Mouse (Mus musculus) hindbrain, embryonic 15.5 days (tissue): ENCODE data around the gene Cmip. TPM values are rescaled to one million over a fixed set of nuclear protein-coding genes. Genes with fewer than 3 reads are reported as not detected.
A peak's percentile ranks its signal among the peaks of the same experiment; 100 is the strongest.

Experiments used
- ATAC-seq: fragments of 200-750 bp; cut with Nextera tagmentation; 2 replicates; pipeline ENCODE4 v1.8.0; 2017; ENCODE audit warnings: low read depth, moderate number of reproducible peaks, moderate TSS enrichment; ENCODE audit not compliant: low FRiP score
- H3K27ac ChIP-seq: fragments of 300-500 bp; sonication (generic); replicated peaks from 2 replicates; pipeline ENCODE4 v1.5.1; 2015; ENCODE audit warnings: mild to moderate bottlenecking, inconsistent platforms
- H3K27me3 ChIP-seq: fragments of 300-500 bp; sonication (generic); 2 replicates; pipeline ENCODE4 v1.6.1; 2015; ENCODE audit warnings: control low read depth, inconsistent platforms
- H3K36me3 ChIP-seq: fragments of 300-500 bp; sonication (generic); 2 replicates; pipeline ENCODE4 v1.6.1; 2015; ENCODE audit warnings: control low read depth, inconsistent platforms
- H3K4me1 ChIP-seq: fragments of 300-500 bp; sonication (generic); replicated peaks from 2 replicates; pipeline ENCODE4 v1.6.1; 2015; ENCODE audit warnings: control low read depth, inconsistent platforms
- H3K4me2 ChIP-seq: fragments of 300-500 bp; sonication (generic); 2 replicates; pipeline ENCODE4 v1.6.1; 2015; ENCODE audit warnings: moderate library complexity, mild to moderate bottlenecking, inconsistent platforms
- H3K4me3 ChIP-seq: fragments of 300-500 bp; sonication (generic); 2 replicates; pipeline ENCODE4 v1.5.1; 2015; ENCODE audit warnings: mild to moderate bottlenecking, inconsistent platforms
- H3K9ac ChIP-seq: fragments of 300-500 bp; sonication (generic); 2 replicates; pipeline ENCODE4 v1.6.1; 2015; ENCODE audit warnings: inconsistent platforms
- H3K9me3 ChIP-seq: fragments of 300-500 bp; sonication (generic); 2 replicates; pipeline ENCODE4 v1.6.1; 2016; ENCODE audit warnings: control low read depth, inconsistent platforms
- WGBS: fragments of 180-500 bp; shearing (Covaris S2); methylation state at CpG from one replicate; pipeline ENCODE4 v1.1.7; 2015; 5-methylcytosine and 5-hydroxymethylcytosine counted together
- polyA plus RNA-seq: library from polyadenylated mRNA; unstranded; fragments of >200 nt; fragmentation: Nextera tagmentation; extraction: Ambion mirVana; gene quantifications from 2 replicates; pipeline ENCODE4 v1.2.1, GENCODE M21; 2015

Gene Cmip
- polyA plus RNA-seq, 1 experiment from 2014 or later = 203 TPM

- no peak overlapping the region for H3K4me2 ChIP-seq
- no peak overlapping the region for H3K27ac ChIP-seq
- H3K4me3 ChIP-seq = no peak overlapping the region
- H3K27me3 ChIP-seq = no peaks in the 10 kb centered on the region
- no peaks in the 10 kb centered on the region for H3K9me3 ChIP-seq
- WGBS = 77% methylated on average over 2 of the region's 2 CpGs
- no peak for ATAC-seq
- no peaks in the 10 kb centered on the region for H3K36me3 ChIP-seq
- H3K9ac ChIP-seq = no peak overlapping the region
- peaks cover 50% of the 10 kb centered on the region for H3K4me1 ChIP-seq
Measured at GRCm38 (mm10) chr8:117362438-117362726, 105.5 kb downstream of the Cmip start.

- Histone ChIP-seq H3K9me3 (no peaks in the 10 kb centered on the region), H3K4me2 (no peak overlapping the region), H3K36me3 (no peaks in the 10 kb centered on the region), H3K9ac (no peak overlapping the region), H3K4me1 (peaks cover 58% of the 10 kb centered on the region), H3K27ac (peak overlapping the region; percentile 8; the same call in 1 of the 2 replicates), H3K27me3 (no peaks in the 10 kb centered on the region), H3K4me3 (no peak overlapping the region)
- no peak for ATAC-seq
- WGBS = 74% methylated on average over 10 of the region's 10 CpGs
Measured at GRCm38 (mm10) chr8:117363291-117363690, 106.4 kb downstream of the Cmip start.

DNA sequence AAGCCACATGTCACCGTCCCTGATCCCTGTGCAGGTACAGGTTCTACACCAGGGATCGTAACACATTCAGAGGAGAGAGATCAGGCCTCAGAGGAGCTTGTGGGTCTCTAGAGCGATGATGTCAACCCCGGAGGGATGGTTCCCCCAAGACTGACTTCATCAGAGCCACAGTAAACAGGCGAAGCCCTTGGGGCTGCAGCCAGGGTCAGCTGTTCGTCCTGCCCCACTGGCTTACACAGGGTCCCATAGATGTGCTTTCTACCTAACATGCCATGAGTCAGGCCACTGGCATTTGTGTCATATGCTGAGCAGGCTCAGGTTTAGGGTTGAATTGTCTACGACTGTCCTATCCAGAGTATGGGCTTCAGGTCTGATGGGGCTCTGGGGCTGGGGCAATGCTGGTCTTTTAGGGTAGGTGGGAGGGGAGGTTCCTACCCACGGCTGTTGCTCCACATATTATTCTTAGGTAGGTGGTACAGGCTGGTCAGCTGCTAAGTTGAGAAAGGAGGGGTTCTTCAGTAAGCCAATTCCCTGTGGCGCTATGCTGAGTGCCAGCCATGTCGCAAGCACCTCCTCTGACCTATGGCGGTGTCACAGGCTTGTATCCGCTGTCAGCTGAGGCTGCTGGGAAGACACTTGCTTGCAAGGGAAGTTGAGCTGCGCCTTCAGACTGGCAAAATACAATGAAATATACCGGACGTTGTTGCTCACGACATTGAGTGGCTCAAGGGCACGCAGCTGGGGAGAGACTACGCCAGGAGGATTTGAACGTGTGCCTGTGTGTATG, 107.7 kb downstream of the Cmip start:
- no peaks in the 10 kb centered on the region for H3K9me3 ChIP-seq
- H3K4me2 ChIP-seq = no peak overlapping the region
- H3K9ac ChIP-seq = no peak overlapping the region
- H3K27me3 ChIP-seq = no peaks in the 10 kb centered on the region
- ATAC-seq = no peak
- H3K36me3 ChIP-seq = no peaks in the 10 kb centered on the region
- WGBS = 87% methylated on average over 19 of the region's 19 CpGs
- no peak overlapping the region for H3K4me3 ChIP-seq
- 0 out of 2 replicates have a peak overlapping the region, but pooled peaks have one; percentile 27 for H3K27ac ChIP-seq
- peaks cover 71% of the 10 kb centered on the region for H3K4me1 ChIP-seq

DNA sequence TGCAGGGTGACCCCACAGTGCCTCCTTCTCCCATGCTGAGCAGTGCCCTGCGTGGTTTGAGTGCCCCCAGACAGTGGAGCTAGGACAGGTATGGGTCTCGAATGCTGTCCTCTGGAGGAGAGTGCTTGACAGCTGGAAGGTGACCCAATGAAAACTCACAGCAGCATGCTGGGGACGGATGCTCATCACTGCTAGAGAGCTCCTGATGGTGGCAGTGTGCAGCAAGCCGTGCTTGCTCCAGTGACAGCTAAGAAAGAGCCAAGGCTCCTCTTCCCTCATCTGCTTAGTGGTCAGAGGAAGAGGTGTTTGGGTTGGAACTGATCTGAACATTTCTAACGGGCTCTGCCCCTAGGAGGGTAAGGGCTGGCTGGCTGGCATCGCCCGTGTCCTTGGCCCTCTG, 109.6 kb downstream of the Cmip start:
- Histone ChIP-seq H3K27me3 (no peaks in the 10 kb centered on the region), H3K9ac (no peak overlapping the region), H3K27ac (peak overlapping the region; percentile 45; the same call in 1 of the 2 replicates), H3K4me2 (no peak overlapping the region), H3K4me1 (peaks cover 83% of the 10 kb centered on the region), H3K4me3 (no peak overlapping the region), H3K9me3 (no peaks in the 10 kb centered on the region), H3K36me3 (no peaks in the 10 kb centered on the region)
- WGBS = 56% methylated on average over 7 of the region's 7 CpGs
- ATAC-seq = no peak

GRCm38 (mm10) chr8:117367441-117367840, 110.6 kb downstream of the Cmip start:
- H3K36me3 ChIP-seq = no peaks in the 10 kb centered on the region
- no peaks in the 10 kb centered on the region for H3K27me3 ChIP-seq
- H3K4me1 ChIP-seq = peaks cover 91% of the 10 kb centered on the region
- no peak overlapping the region for H3K4me3 ChIP-seq
- no peaks in the 10 kb centered on the region for H3K9me3 ChIP-seq
- WGBS = 73% methylated on average over 8 of the region's 8 CpGs
- H3K27ac ChIP-seq = no peak overlapping the region
- no peak overlapping the region for H3K4me2 ChIP-seq
- no peak for ATAC-seq
- no peak overlapping the region for H3K9ac ChIP-seq

GRCm38 (mm10) chr8:117368781-117369180, 111.9 kb downstream of the Cmip start:
- no peaks in the 10 kb centered on the region for H3K36me3 ChIP-seq
- no peaks in the 10 kb centered on the region for H3K9me3 ChIP-seq
- no peaks in the 10 kb centered on the region for H3K27me3 ChIP-seq
- H3K4me1 ChIP-seq = peaks cover 87% of the 10 kb centered on the region
- ATAC-seq = no peak
- no peak overlapping the region for H3K4me3 ChIP-seq
- 70% methylated on average over 8 of the region's 8 CpGs for WGBS
- H3K27ac ChIP-seq = no peak overlapping the region
- no peak overlapping the region for H3K4me2 ChIP-seq
- H3K9ac ChIP-seq = no peak overlapping the region

DNA sequence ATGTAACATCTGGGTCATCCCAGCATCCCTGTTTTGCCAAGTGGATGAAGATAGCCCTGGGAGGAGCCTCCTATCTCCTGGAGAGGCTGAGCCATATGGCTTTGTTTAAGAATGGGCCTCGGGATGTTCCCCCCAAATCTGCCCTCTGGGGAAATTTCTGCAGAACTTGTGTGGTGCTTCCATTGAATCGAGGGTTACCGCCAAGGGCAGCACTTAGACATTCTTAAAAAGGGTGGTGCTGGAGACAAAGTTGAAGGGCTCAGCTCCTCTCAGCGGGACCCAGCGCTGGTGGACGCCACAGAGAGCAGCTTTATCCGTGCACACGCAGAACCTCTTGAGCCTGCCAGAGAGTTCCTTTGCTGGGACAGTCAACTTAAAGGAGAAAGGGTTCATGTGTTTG, 113.1 kb downstream of the Cmip start:
- 78% methylated on average over 8 of the region's 8 CpGs for WGBS
- no peak overlapping the region for H3K4me2 ChIP-seq
- no peaks in the 10 kb centered on the region for H3K27me3 ChIP-seq
- no peak overlapping the region for H3K9ac ChIP-seq
- no peaks in the 10 kb centered on the region for H3K9me3 ChIP-seq
- no peak for ATAC-seq
- H3K4me3 ChIP-seq = no peak overlapping the region
- H3K36me3 ChIP-seq = no peaks in the 10 kb centered on the region
- H3K27ac ChIP-seq = no peak overlapping the region
- H3K4me1 ChIP-seq = peaks cover 80% of the 10 kb centered on the region

GRCm38 (mm10) chr8:117371189-117371588, 114.3 kb downstream of the Cmip start:
- Histone ChIP-seq H3K4me1 (peaks cover 73% of the 10 kb centered on the region), H3K4me2 (no peak overlapping the region), H3K9me3 (no peaks in the 10 kb centered on the region), H3K4me3 (no peak overlapping the region), H3K9ac (no peak overlapping the region), H3K36me3 (no peaks in the 10 kb centered on the region), H3K27ac (no peak overlapping the region), H3K27me3 (no peaks in the 10 kb centered on the region)
- peak; percentile 32; the same call in 1 of the 2 replicates for ATAC-seq
- WGBS = 61% methylated on average over 7 of the region's 7 CpGs

GRCm38 (mm10) chr8:117372070-117372469, 115.2 kb downstream of the Cmip start:
- peak overlapping the region; percentile 52 for H3K27ac ChIP-seq
- 50% methylated on average over 12 of the region's 12 CpGs for WGBS
- no peak overlapping the region for H3K4me3 ChIP-seq
- ATAC-seq = peak; percentile 16; the same call in 1 of the 2 replicates
- H3K9me3 ChIP-seq = no peaks in the 10 kb centered on the region
- H3K4me2 ChIP-seq = no peak overlapping the region
- peaks cover 71% of the 10 kb centered on the region for H3K4me1 ChIP-seq
- H3K36me3 ChIP-seq = no peaks in the 10 kb centered on the region
- no peaks in the 10 kb centered on the region for H3K27me3 ChIP-seq
- H3K9ac ChIP-seq = no peak overlapping the region

- no peak overlapping the region for H3K4me2 ChIP-seq
- H3K9ac ChIP-seq = no peak overlapping the region
- H3K9me3 ChIP-seq = no peaks in the 10 kb centered on the region
- no peaks in the 10 kb centered on the region for H3K36me3 ChIP-seq
- H3K27me3 ChIP-seq = no peaks in the 10 kb centered on the region
- no peak overlapping the region for H3K4me3 ChIP-seq
- no peak for ATAC-seq
- peaks cover 64% of the 10 kb centered on the region for H3K4me1 ChIP-seq
- 60% methylated on average over 11 of the region's 11 CpGs for WGBS
- H3K27ac ChIP-seq = 0 out of 2 replicates have a peak overlapping the region, but pooled peaks have one; percentile 20
Measured at GRCm38 (mm10) chr8:117373001-117373428, 116.2 kb downstream of the Cmip start.

GRCm38 (mm10) chr8:117374087-117374486, 117.2 kb downstream of the Cmip start:
- H3K27me3 ChIP-seq = no peaks in the 10 kb centered on the region
- WGBS = 79% methylated on average over 3 of the region's 3 CpGs
- no peaks in the 10 kb centered on the region for H3K9me3 ChIP-seq
- H3K27ac ChIP-seq = no peak overlapping the region
- no peak for ATAC-seq
- no peak overlapping the region for H3K4me3 ChIP-seq
- H3K4me1 ChIP-seq = peaks cover 62% of the 10 kb centered on the region
- H3K36me3 ChIP-seq = no peaks in the 10 kb centered on the region
- no peak overlapping the region for H3K4me2 ChIP-seq
- H3K9ac ChIP-seq = no peak overlapping the region

DNA sequence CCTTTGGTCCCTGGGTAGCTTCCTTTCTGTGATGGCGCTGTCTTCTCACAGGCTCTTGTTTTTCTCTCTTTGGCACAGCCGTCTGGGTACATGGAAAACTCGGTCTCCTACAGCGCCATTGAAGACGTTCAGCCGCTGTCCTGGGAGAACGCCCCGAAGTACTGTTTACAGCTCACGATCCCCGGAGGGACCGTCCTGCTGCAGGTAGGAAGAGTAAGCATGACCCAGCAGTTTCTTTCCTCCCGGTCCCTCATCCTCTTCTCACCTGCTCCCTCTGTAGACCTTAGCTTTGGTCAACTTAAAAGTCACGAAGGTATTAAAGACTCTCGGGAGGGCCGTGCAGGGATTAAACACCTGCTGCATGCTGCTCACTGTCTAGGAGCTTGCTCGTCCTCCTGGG, 120.1 kb downstream of the Cmip start:
- Histone ChIP-seq H3K4me1 (peaks cover 58% of the 10 kb centered on the region), H3K9ac (no peak overlapping the region), H3K27me3 (no peaks in the 10 kb centered on the region), H3K9me3 (no peaks in the 10 kb centered on the region), H3K27ac (no peak overlapping the region), H3K4me2 (no peak overlapping the region), H3K4me3 (no peak overlapping the region), H3K36me3 (no peaks in the 10 kb centered on the region)
- WGBS = 58% methylated on average over 16 of the region's 16 CpGs
- ATAC-seq = no peak

DNA sequence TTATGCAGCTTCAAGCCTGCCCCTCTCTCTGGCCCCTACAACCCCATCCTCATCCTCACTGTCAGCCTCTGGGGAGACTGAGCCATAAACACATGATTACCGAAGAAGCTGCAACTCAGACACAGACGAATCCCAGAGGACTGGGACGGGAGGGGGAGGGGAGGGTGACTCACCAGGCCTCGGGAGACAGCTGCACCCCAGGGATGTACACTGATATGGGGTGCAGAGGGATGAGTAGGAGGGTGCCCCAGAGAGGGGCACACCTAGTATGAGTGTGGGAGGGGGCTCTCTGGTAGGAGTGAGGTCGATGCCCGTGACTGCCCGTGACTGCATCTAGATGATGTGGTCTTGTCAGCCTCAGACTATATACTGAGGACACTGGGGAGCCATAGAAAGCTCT, 121.8 kb downstream of the Cmip start:
- H3K4me2 ChIP-seq = no peak overlapping the region
- H3K9me3 ChIP-seq = no peaks in the 10 kb centered on the region
- no peak overlapping the region for H3K9ac ChIP-seq
- 0 out of 2 replicates have a peak overlapping the region, but pooled peaks have one; percentile 1 for H3K27ac ChIP-seq
- 0 out of 2 replicates have a peak, but pooled peaks have one; percentile 21 for ATAC-seq
- H3K27me3 ChIP-seq = no peaks in the 10 kb centered on the region
- no peaks in the 10 kb centered on the region for H3K36me3 ChIP-seq
- 73% methylated on average over 7 of the region's 7 CpGs for WGBS
- no peak overlapping the region for H3K4me3 ChIP-seq
- H3K4me1 ChIP-seq = peaks cover 45% of the 10 kb centered on the region
